Mouse (Mus musculus) adipose tissue, adult 10 weeks (tissue): Measurements from ENCODE around the gene Vmn1r8. TPM values are rescaled to one million over a fixed set of nuclear protein-coding genes. Genes with fewer than 3 reads are reported as not detected.

ENCODE experiments used
- polyA plus RNA-seq: library from polyadenylated mRNA; stranded (reverse); fragments of 350-450 nt; fragmentation: Illumina TruSeq; extraction: RNeasy Lipid Tissue Mini Kit (QIAGEN cat#74804); gene quantifications from one replicate; pipeline ENCODE4 v1.2.3, GENCODE M21; 2014; ENCODE audit warnings: low read depth, low replicate concordance

Gene Vmn1r8
- polyA plus RNA-seq = not detected

DNA sequence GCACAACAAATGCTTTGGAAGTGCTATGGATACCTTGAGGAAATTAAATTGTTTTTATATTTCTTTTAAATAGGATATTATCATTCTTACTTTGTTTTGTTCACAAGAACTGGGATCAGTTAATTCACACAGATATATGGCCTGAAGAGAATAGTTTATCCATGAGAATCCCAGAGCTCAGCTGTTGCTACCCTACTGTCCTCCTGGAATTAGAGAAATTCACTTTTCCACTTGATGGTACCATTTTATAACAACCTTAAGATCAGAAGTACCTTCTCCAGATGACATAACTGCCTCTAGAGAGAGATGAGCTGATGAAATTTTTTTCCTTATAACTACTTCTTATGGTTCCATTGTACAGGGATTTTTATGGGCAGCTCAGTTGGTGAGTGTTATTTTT, at the start of gene Vmn1r8:
Gene Vmn1r8, plus strand, starts transcription at position 301 of the 400 bp plus-strand sequence.

DNA sequence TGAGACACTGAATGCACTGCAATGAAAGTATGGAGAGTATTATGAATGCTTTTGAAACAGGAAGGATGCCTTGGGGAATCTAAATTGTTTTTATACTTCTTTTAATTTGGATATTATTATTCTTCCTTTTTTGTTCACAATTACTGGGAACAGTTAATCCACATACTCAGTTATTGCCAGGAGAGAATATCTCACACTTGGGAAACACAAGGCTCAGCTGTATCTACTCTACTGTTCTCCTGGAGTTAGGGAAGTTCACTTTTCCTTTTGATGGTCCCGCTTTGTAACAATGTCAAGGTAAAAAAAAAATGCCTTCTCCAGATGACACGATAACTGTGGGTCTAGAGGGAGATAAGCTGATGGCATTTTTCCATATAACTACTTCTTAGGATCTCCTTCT, 35.1 kb upstream of the Vmn1r8 start, which contains the start of gene Vmn1r6:
Gene Vmn1r6, plus strand, starts transcription at position 301 of the 400 bp plus-strand sequence.

DNA sequence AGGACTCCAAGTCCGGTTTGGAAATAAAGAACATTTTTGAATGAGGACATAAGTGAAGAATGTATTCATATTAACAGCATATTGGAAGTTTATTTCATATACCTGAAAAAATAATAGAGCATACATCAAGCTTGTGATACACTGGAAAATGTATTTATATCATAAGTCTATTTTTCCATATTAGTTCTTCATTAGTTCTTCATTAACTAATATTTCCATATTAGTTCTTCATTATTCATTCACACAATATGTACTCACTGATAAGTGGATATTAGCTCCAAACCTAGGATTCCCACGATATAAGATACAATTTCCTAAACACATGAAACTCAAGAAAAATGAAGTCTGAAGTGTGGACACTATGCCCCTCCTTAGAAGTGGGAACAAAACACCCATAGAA, 6.9 kb upstream of the Vmn1r8 start, which contains the start of gene Vmn1r7:
Gene Vmn1r7, minus strand, starts transcription at position 101 of the 400 bp plus-strand sequence.

DNA sequence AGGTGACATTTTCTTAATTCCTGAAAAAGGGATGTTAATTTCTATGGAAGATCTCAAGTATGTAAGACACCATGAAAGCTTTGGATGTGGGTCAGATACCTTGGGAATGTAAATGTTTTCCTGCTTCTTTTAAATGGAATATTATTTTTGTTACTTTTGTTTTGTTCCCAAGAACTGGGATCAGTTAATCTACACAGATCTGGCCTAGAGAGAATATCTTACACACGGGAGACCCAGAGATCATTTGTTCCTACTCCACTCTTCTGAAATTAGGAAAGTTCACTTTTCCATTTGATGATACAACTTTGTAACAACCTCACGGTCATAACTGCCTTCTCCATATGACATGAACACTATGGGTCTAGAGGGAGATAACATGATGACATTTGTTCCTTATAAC, 34.4 kb downstream of the Vmn1r8 start, which contains the start of gene Vmn1r9:
Gene Vmn1r9, plus strand, starts transcription at position 301 of the 400 bp plus-strand sequence.

Other genes starting within 250 kb of the Vmn1r8 start
- 16.2 TPM for gene Kbtbd2, start 234.5 kb upstream of the Vmn1r8 start, polyA plus RNA-seq
- gene Fkbp9, start 200.2 kb upstream of the Vmn1r8 start, polyA plus RNA-seq = 149 TPM
- 20.8 TPM for gene Nt5c3, start 108.4 kb upstream of the Vmn1r8 start, polyA plus RNA-seq
- gene Vmn1r4, start 108.3 kb upstream of the Vmn1r8 start, polyA plus RNA-seq = 0.46 TPM
- gene Vmn1r5, start 62.0 kb upstream of the Vmn1r8 start, polyA plus RNA-seq = not detected
- gene Vmn1r6, start 35.0 kb upstream of the Vmn1r8 start, polyA plus RNA-seq = not detected
- not detected for gene Vmn1r7, start 7.0 kb upstream of the Vmn1r8 start, polyA plus RNA-seq
- not detected for gene Vmn1r9, start 34.5 kb downstream of the Vmn1r8 start, polyA plus RNA-seq
- gene Vmn1r10, start 77.2 kb downstream of the Vmn1r8 start, polyA plus RNA-seq = not detected
- not detected for gene Vmn1r11, start 101.2 kb downstream of the Vmn1r8 start, polyA plus RNA-seq
- not detected for gene Vmn1r12, start 124.6 kb downstream of the Vmn1r8 start, polyA plus RNA-seq
- gene Vmn1r13, start 171.0 kb downstream of the Vmn1r8 start, polyA plus RNA-seq = not detected
- gene Vmn1r14, start 199.4 kb downstream of the Vmn1r8 start, polyA plus RNA-seq = not detected
- not detected for gene Vmn1r15, start 225.7 kb downstream of the Vmn1r8 start, polyA plus RNA-seq